Mouse (Mus musculus) left cerebral cortex, adult 2 months (tissue): Measurements from ENCODE around the gene Nxn. TPM values are rescaled to one million over a fixed set of nuclear protein-coding genes. Genes with fewer than 3 reads are reported as not detected.

Experiments
- DNase-seq, 2 experiments: peaks; one replicate each; pipeline ENCODE4 v3.0.0; 2021 to 2022; ENCODE audit warnings: low spot score in 2 of 2, mixed read lengths in 1 of 2; ENCODE audit errors: extremely low spot score in 1 of 2
- H3K27ac ChIP-seq: fragments of 200-600 bp; 2 replicates; pipeline ENCODE4 v1.8.1; 2022
- H3K4me3 ChIP-seq: fragments of 200-600 bp; 2 replicates; pipeline ENCODE4 v1.8.1; 2022
- CTCF ChIP-seq: fragments of 200-600 bp; IDR thresholded peaks from 2 replicates; pipeline ENCODE4 v1.8.1; 2022; ENCODE audit warnings: antibody characterized with exemption, mild to moderate bottlenecking, moderate library complexity
- intact Hi-C: fragments of 180-260 bp; cut with DNase I; formaldehyde crosslinking; loops from one replicate; pipeline ENCODE4 v1.15.1; 2025
- total RNA-seq, 2 experiments: library from RNA; stranded (reverse); gene quantifications; 2 replicates each; pipeline ENCODE4 v1.2.3; 2021

Gene Nxn
- total RNA-seq, 2 experiments from 2014 or later: 11.2 TPM

DNA sequence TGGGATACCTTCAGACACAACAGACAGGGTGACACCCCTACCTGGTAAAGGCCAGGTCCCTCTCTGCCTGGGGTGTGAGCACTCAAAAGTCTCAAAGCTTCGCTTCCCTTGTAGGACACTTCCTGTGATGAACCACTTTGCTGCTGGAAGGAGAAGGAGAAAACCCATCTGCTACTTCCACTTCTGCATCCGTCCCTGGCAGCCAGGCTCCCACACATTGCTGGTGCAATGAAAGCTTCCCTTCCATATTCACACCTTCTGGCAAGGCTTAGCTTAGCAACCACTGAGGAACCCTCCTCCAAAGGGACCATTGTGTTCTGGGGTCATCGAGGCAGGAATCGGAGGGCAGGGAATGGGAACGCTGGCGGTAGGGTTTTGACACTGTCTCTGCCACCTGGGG is 110.3 kb downstream of the Nxn start:
- no peak overlapping the region for H3K27ac ChIP-seq
- no peak overlapping the region for H3K4me3 ChIP-seq
- DNase-seq: peak; percentile 21 to 23
- intact Hi-C loops: no loop called here
- TF ChIP-seq CTCF: no peak

DNA sequence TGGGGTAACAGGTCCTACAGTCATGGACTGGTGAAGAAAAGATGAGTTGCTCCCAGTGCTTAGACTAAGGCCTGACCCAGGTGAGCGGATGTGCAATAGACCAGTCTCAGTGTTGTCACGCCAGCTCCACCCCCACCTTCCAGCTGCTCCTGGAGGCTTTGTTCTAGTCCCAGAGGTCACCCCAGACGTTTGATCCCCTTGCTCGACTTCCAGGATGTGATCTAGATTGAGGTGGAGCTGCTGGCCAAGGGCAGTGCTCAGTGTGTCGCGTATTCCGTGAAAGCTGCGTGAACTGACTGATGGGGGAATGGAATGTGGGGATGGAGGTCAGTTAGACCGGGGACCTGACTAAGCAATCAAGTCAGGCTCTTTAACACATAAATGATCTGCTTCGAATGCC is 111.6 kb downstream of the Nxn start:
- no peak overlapping the region for H3K27ac ChIP-seq
- intact Hi-C loops: no loop called here
- H3K4me3 ChIP-seq: no peak overlapping the region
- DNase-seq: no peak
- no peak for TF ChIP-seq CTCF

DNA sequence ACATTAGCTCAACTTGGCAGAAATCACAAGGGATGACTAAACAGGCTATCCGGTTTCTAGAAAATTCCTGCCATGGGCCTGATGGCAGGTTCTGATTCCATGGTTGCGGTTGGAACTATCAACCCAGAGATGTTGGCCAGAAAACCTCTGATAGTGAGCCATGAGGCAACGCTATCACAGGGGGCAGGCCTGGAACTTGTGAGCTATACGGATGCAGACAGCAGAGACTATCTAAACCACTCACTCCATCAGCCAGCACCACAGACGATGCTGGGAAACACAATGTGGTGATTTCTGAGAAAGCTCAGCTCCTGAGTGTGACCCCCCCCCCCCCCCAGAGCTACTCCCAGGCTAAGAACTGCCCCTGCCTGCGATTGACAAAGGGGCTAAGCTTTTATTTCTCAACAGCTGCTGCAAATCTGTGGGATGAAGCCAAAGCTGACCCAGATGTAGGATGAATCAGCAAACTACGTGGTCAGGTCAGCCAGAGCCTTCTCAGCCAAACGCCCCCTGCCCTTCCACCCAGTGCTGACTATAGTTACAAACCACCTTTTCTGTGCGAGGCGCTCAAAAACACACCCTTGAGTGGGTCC is 112.3 kb downstream of the Nxn start:
- intact Hi-C loops: no loop called here
- no peak for TF ChIP-seq CTCF
- H3K27ac ChIP-seq: no peak overlapping the region
- DNase-seq: no peak
- no peak overlapping the region for H3K4me3 ChIP-seq

DNA sequence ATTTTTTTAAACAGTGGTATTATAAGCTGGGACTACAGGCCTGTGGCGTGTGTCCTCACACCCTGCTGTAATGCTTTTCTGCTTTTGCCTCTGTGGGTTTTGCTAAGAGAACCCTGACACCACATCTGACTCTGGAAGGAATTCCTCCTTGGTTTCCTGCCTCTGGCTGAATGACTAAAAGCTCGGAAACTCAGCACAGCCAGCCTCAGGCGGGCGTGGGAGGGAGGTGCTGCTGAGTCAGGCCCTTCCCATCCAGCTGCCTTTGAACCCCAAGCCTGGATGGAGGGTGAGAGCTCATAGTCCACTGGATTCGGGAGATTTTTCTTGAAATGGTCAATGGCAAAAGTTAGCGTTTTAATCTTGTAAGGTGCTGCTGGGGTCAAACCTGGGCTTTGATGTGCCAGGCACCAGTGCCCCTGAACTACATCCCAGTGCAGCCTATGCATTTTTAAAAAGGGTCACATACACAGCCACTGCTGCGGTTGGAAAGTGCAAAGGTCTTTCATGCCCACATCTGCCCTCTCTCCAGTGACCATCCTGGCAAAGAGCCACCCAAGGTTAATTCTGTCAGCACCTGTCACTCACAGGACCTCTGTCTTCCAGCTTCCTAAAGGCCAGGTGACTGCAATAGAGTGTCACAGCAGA is 113.4 kb downstream of the Nxn start:
- Histone ChIP-seq H3K27ac (no peak overlapping the region), H3K4me3 (no peak overlapping the region)
- DNase-seq: peak in 1 of 2 experiments; percentile 23
- no peak for TF ChIP-seq CTCF
- intact Hi-C loops: no loop called here

DNA sequence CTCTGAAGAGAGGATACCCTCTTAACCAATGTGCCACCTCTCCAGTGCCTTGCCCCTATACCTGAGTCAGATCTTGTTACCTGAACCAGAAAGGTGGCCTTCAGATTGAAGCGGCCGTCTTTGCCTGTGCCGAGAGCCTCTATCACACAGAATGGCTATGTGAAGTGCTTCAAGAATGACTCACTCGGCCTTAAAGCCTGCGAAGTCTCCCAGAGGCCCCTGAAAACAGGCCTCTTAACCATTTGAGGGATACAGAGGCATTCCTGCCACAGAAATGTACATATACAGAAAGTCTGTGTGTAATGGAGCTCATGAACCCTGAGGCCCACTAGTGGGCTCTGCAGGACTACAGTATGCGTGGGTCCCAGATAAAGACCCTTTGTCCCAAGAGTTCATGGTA is 115.1 kb downstream of the Nxn start:
- no peak for DNase-seq
- TF ChIP-seq CTCF: no peak
- intact Hi-C loops: no loop called here

DNA sequence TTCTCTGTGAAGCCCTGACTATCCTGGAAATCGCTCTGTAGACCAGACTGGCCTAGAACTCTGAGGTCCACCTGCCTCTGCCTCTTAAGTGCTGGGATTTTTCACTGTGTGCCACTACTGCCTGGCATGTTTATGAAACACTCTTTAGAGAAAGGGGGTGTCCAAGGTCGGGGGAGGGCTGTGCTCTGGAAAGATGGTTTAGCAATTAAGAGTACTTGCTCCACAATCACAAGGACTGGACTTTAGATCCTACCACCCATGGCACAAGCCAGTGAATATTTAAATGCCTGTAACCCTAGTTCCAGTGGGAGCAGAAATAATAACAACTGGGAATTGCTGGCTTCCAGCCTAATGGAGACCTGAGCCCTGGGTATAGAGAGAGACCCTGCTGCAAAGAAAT is 119.0 kb downstream of the Nxn start:
- intact Hi-C loops: no loop called here
- Histone ChIP-seq H3K4me3 (no peak overlapping the region), H3K27ac (no peak overlapping the region)
- TF ChIP-seq CTCF: no peak
- no peak for DNase-seq

More for the DNA sequence above, 115.1 kb downstream of the Nxn start:
- Histone ChIP-seq H3K27ac (no peak overlapping the region), H3K4me3 (no peak overlapping the region)

DNA sequence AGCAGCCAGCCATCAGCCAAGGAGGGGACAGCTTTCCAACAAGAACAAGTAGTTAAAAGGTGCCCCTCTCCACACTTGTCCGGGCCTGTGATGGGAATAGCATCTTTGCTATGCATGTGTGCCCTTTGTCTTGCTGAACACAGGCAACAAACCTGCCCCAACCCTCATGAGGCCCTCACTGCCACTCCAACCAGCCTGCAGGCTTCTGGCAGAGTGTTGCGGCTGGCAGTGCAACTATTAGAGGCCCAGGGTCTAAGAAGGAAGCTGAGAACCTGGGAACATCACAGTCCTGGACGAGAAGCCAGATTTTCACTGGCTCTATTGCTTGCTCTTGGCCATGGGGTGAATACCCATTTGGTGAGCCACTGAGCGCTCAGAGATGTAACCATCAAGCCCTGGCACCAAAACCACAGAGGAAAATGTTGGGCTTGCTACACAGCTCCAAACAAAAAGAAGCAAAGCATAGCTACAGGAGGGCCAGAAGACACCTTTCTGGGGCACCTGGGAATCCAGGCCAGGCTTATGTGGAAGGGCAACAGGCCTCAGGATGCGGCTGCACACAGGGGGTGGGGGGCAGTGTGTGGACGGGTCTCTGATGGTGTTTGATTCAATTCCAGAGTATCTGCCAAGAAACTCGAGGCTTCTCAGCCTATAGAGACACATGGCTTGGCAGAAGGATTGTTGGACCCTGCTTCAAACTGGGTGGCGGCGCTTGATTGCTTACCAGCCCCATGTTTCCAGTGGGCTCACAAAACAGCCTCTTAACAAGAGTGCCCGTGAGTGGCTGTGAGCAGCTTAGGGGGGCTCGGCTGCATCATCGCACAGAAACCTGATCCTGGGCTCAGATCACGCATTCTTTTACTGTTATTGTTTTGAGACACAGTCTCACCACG is 119.7 kb downstream of the Nxn start:
- intact Hi-C loops: no loop called here
- DNase-seq: no peak
- no peak for TF ChIP-seq CTCF
- Histone ChIP-seq H3K27ac (no peak overlapping the region), H3K4me3 (no peak overlapping the region)

DNA sequence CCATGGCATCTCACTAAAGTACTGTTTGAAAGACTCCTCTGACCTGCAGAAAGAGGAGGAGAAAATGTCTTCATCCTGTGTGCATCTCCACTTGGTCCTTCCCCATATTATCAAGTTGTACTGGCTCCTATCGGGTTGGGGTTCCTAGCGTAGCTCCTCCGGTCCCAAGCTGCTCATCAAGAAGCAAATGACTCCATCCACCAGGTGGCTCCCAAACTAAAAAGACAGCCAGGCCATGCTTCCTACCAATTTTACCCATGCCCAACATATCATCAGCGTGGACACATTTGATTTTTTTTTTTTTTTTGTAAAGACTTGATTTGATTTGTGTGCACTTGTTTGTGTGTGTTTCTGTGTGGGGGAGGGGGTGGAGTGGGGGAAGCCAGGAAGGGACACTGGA is 126.5 kb downstream of the Nxn start:
- DNase-seq: peak in 1 of 2 experiments; percentile 29
- peak; percentile 47 for TF ChIP-seq CTCF
- intact Hi-C loops: loop anchor here (5.0 kb wide), 1 partner anchor 125 kb away; the partner anchor contains the start of gene Nxn
- no peak overlapping the region for H3K27ac ChIP-seq
- H3K4me3 ChIP-seq: no peak overlapping the region

DNA sequence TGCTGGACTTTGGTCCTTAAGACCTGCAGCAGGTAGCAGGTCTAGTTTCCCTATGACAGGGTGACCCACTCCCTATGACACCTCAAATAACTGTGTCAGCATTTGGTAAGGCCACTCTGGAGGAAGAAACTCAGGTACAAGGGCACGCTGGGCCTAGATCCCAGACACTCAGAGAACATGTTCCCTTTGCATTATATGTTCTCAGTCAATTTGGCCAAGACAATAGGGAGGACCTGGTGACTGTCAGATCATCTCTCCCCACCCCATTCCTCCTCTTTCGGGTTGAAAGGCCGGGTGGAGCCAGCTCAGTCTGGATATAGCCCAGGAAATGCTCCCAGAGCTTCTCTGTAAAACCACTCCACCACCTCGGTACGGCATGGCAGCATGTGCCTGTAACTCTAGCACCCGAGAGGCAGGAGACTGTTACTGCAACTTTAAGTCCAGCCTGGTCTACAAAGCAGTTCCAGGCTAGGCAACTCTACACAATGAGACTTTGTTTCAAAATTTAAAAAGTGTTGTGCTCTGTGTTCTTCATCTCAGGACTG is 130.3 kb downstream of the Nxn start:
- no peak for DNase-seq
- TF ChIP-seq CTCF: no peak; the same call in 1 of the 2 replicates
- Histone ChIP-seq H3K4me3 (no peak overlapping the region), H3K27ac (peak overlapping the region; percentile 28; the same call in 1 of the 2 replicates)
- intact Hi-C loops: no loop called here

DNA sequence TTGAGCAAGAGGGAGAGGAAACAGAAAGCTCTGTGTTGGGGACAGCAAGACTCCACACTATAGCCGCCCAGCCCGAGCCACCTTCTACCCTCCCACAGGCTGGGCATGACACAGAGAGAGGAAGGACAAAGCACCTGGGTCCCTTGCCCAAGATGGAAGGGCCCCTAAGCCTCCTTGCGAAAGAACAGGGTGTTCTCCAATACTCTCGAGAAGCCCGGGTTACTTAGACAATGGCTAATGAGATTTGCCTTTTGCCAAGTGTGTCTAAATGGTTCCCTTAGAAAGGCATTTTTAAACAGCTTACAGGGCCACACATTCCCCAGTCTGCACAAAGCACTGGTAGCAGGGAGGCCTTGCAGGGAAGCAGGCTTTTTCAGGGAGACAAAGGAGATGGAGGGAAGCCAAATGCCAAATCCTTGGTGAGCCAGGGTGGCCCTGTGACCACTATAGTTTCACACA is 130.9 kb downstream of the Nxn start:
- no peak overlapping the region for H3K4me3 ChIP-seq
- no peak for TF ChIP-seq CTCF
- intact Hi-C loops: no loop called here
- peak in 1 of 2 experiments; percentile 36 for DNase-seq
- H3K27ac ChIP-seq: peak overlapping the region; percentile 28; the same call in 1 of the 2 replicates

DNA sequence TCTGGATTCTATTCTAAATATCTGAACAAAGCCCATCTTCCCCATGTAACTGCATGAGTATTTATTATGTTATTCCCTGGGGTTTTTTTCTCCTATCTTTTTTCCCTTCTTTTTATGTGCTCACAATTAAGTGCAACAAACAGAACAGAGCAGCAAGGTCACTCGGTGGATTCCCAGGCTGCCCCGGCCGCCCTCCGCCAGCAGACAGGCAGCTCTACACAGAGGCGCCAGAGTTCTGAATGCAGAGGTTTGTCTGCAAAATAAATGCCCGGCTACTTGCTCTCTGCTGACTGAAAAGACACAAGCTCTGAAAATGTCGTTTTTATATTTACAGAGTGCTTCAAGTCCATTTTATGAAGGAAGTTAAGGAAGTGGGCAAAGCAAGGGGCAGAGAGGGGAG is 131.4 kb downstream of the Nxn start:
- intact Hi-C loops: no loop called here
- DNase-seq: no peak
- TF ChIP-seq CTCF: no peak
- no peak overlapping the region for H3K4me3 ChIP-seq
- no peak overlapping the region for H3K27ac ChIP-seq
